Mouse (Mus musculus): ENCODE data around the gene Pafah1b2.

The Pafah1b2 gene

GRCm38 (mm10) chr9:45959661-45960060 lies 52.8 kb downstream of the Pafah1b2 start:
- POLR2A ChIA-PET, result interaction anchor here in 3 of 4 experiments (0.5 to 2.0 kb wide), 6 partner anchors 15 to 662 kb away, joined by 3 to 9 read pairs (median 4); no protein-coding TSS in a partner anchor
- CTCF ChIA-PET, result interaction anchor here in 1 of 4 experiments (0.6 kb wide), 1 partner anchor 167 kb away, joined by 3 read pairs; no protein-coding TSS in a partner anchor

GRCm38 (mm10) chr9:45958851-45959250 lies 53.6 kb downstream of the Pafah1b2 start:
- CTCF ChIA-PET, result interaction anchor here in 3 of 4 experiments (0.6 to 1.3 kb wide), 3 partner anchors 17 to 61 kb away, joined by 3 to 4 read pairs (median 4); partner anchors contain the start of gene Pcsk7 (in 1 of the 3)
- POLR2A ChIA-PET, result interaction anchor here in 3 of 4 experiments (0.5 to 2.0 kb wide), 3 partner anchors 17 to 663 kb away, joined by 3 to 9 read pairs (median 4); no protein-coding TSS in a partner anchor

- POLR2A ChIA-PET, result interaction anchor here in 1 of 4 experiments (0.5 to 5.9 kb wide), 4 partner anchors 7 to 280 kb away, joined by 4 to 39 read pairs (median 8); no protein-coding TSS in a partner anchor
Observed at GRCm38 (mm10) chr9:45958023-45958670, 54.3 kb downstream of the Pafah1b2 start.

GRCm38 (mm10) chr9:45955107-45955963 lies 57.2 kb downstream of the Pafah1b2 start, which contains the start of gene Sidt2:
TSS of gene Sidt2 (minus strand) at chr9:45955258.
- ChIA-PET CTCF (interaction anchor here in 3 of 4 experiments (0.6 to 2.5 kb wide), 6 partner anchors 9 to 375 kb away, joined by 3 to 11 read pairs (median 4); partner anchors contain the start of gene Bud13 (in 1 of the 3)), POLR2A (interaction anchor here (0.5 to 6.5 kb wide), 28 partner anchors 9 to 606 kb away, joined by 3 to 88 read pairs (median 4); partner anchors contain the start of genes Bud13 (in 1 of the 4), Tagln (in 1 of the 4) and Zpr1 (in 1 of the 4))

More at GRCm38 (mm10) chr9:45958023-45958670, 54.3 kb downstream of the Pafah1b2 start:
- CTCF ChIA-PET, result interaction anchor here in 2 of 4 experiments (0.8 to 1.3 kb wide), 2 partner anchors 52 to 1304 kb away, joined by 3 read pairs; partner anchors contain the start of gene Pcsk7 (in 1 of the 2)

- POLR2A ChIA-PET, result interaction anchor here (0.5 to 6.5 kb wide), 50 partner anchors 8 to 605 kb away, joined by 3 to 88 read pairs (median 4); partner anchors contain the start of genes Pcsk7 (in 2 of the 4), Bud13 (in 1 of the 4), Rnf214 (in 1 of the 4) and Tagln (in 1 of the 4)
- CTCF ChIA-PET, result interaction anchor here (0.9 to 2.5 kb wide), 9 partner anchors 13 to 376 kb away, joined by 3 to 11 read pairs (median 4); partner anchors contain the start of gene Bud13 (in 2 of the 4)
Observed at GRCm38 (mm10) chr9:45954294-45955106, 58.0 kb downstream of the Pafah1b2 start.

- ChIA-PET CTCF (interaction anchor here (0.9 to 2.5 kb wide), 9 partner anchors 8 to 355 kb away, joined by 3 to 11 read pairs (median 4); partner anchors contain the start of gene Bud13 (in 2 of the 4)), POLR2A (interaction anchor here (0.6 to 6.5 kb wide), 45 partner anchors 8 to 604 kb away, joined by 3 to 88 read pairs (median 4); partner anchors contain the start of genes Pcsk7 (in 2 of the 4), Rnf214 (in 2 of the 4), Bud13 (in 1 of the 4) and Tagln (in 1 of the 4))
Observed at GRCm38 (mm10) chr9:45953511-45954293, 58.8 kb downstream of the Pafah1b2 start.

GRCm38 (mm10) chr9:45952890-45953289 lies 59.6 kb downstream of the Pafah1b2 start:
- ChIA-PET POLR2A (interaction anchor here in 2 of 4 experiments (1.5 to 6.5 kb wide), 8 partner anchors 7 to 277 kb away, joined by 3 to 88 read pairs (median 16); partner anchors contain the start of genes Pcsk7 (in 1 of the 2), Rnf214 (in 1 of the 2) and Tagln (in 1 of the 2)), CTCF (interaction anchor here in 2 of 4 experiments (0.8 to 2.5 kb wide), 4 partner anchors 7 to 16 kb away, joined by 3 to 11 read pairs (median 6); no protein-coding TSS in a partner anchor)

- POLR2A ChIA-PET, result interaction anchor here in 2 of 4 experiments (0.6 to 6.5 kb wide), 6 partner anchors 9 to 1197 kb away, joined by 3 to 88 read pairs (median 4); partner anchors contain the start of genes Pcsk7 (in 1 of the 2) and Rnf214 (in 1 of the 2)
Observed at GRCm38 (mm10) chr9:45952057-45952456, 60.4 kb downstream of the Pafah1b2 start.

GRCm38 (mm10) chr9:45946872-45947183 lies 65.7 kb downstream of the Pafah1b2 start:
- ChIA-PET CTCF (no interaction called here), POLR2A (interaction anchor here in 1 of 4 experiments (1.0 kb wide), 1 partner anchor 8 kb away, joined by 5 read pairs; the partner anchor contains the start of gene Sidt2)

More at GRCm38 (mm10) chr9:45952057-45952456, 60.4 kb downstream of the Pafah1b2 start:
- CTCF ChIA-PET, result no interaction called here

GRCm38 (mm10) chr9:45946182-45946871 lies 66.2 kb downstream of the Pafah1b2 start:
- POLR2A ChIA-PET, result interaction anchor here in 3 of 4 experiments (1.0 to 7.1 kb wide), 6 partner anchors 7 to 9 kb away, joined by 3 to 88 read pairs (median 5); partner anchors contain the start of gene Sidt2 (in 3 of the 3)
- CTCF ChIA-PET, result interaction anchor here in 3 of 4 experiments (0.5 to 1.2 kb wide), 4 partner anchors 9 to 360 kb away, joined by 3 to 9 read pairs (median 4); no protein-coding TSS in a partner anchor

- CTCF ChIA-PET, result interaction anchor here (0.5 to 1.2 kb wide), 6 partner anchors 8 to 360 kb away, joined by 3 to 9 read pairs (median 4); no protein-coding TSS in a partner anchor
- POLR2A ChIA-PET, result interaction anchor here (0.5 to 7.1 kb wide), 6 partner anchors 8 to 590 kb away, joined by 3 to 88 read pairs (median 5); partner anchors contain the start of gene Sidt2 (in 3 of the 4)
Observed at GRCm38 (mm10) chr9:45945721-45946120, 66.8 kb downstream of the Pafah1b2 start.

- ChIA-PET CTCF (interaction anchor here in 1 of 4 experiments (0.9 to 1.2 kb wide), 3 partner anchors 8 to 34 kb away, joined by 3 to 9 read pairs (median 3); no protein-coding TSS in a partner anchor), POLR2A (interaction anchor here in 3 of 4 experiments (0.6 to 7.1 kb wide), 8 partner anchors 8 to 444 kb away, joined by 3 to 88 read pairs (median 4); partner anchors contain the start of gene Sidt2 (in 2 of the 3))
Observed at GRCm38 (mm10) chr9:45944506-45945400, 67.7 kb downstream of the Pafah1b2 start.

GRCm38 (mm10) chr9:45943628-45944505 lies 68.6 kb downstream of the Pafah1b2 start:
- ChIA-PET POLR2A (interaction anchor here in 2 of 4 experiments (0.9 to 7.1 kb wide), 4 partner anchors 11 to 443 kb away, joined by 3 to 88 read pairs (median 20); partner anchors contain the start of gene Sidt2 (in 2 of the 2)), CTCF (interaction anchor here in 2 of 4 experiments (0.6 to 1.2 kb wide), 2 partner anchors 33 to 560 kb away, joined by 3 to 5 read pairs; no protein-coding TSS in a partner anchor)

Measured in embryonic stem cell, embryonic (primary cell).